Mouse (Mus musculus): ENCODE measurements around the gene Gm49510.

The Gm49510 gene

GRCm38 (mm10) chr15:78915660-78916017 lies 16.2 kb downstream of the Gm49510 start:
- no peak for DNase-seq (ENCODE audit: low read depth)

GRCm38 (mm10) chr15:78916052-78916826 lies 16.8 kb downstream of the Gm49510 start:
- no peak for DNase-seq (ENCODE audit: low read depth)

GRCm38 (mm10) chr15:78918126-78918525 lies 18.7 kb downstream of the Gm49510 start:
- no peak for DNase-seq (ENCODE audit: low read depth)

GRCm38 (mm10) chr15:78919914-78920313 lies 20.4 kb downstream of the Gm49510 start:
- DNase-seq (ENCODE audit: low read depth): no peak

- DNase-seq (ENCODE audit: low read depth): no peak
These were observed 23.2 kb downstream of the Gm49510 start for GRCm38 (mm10) chr15:78922700-78923099.

GRCm38 (mm10) chr15:78923585-78923984 lies 24.1 kb downstream of the Gm49510 start:
- DNase-seq (ENCODE audit: low read depth): no peak

- DNase-seq (ENCODE audit: low read depth): no peak
These were observed 25.7 kb downstream of the Gm49510 start for GRCm38 (mm10) chr15:78925129-78925528.

GRCm38 (mm10) chr15:78926021-78926919 lies 26.8 kb downstream of the Gm49510 start, which contains the start of gene Lgals1:
TSS of gene Lgals1 (plus strand) at chr15:78926725.
- DNase-seq (ENCODE audit: low read depth): peak; percentile 83

GRCm38 (mm10) chr15:78927021-78927787 lies 27.7 kb downstream of the Gm49510 start:
- no peak for DNase-seq (ENCODE audit: low read depth)

- DNase-seq (ENCODE audit: low read depth): peak; percentile 92
These were observed 28.5 kb downstream of the Gm49510 start for GRCm38 (mm10) chr15:78927788-78928457.

GRCm38 (mm10) chr15:78928539-78928938 lies 29.1 kb downstream of the Gm49510 start:
- no peak for DNase-seq (ENCODE audit: low read depth)

- no peak for DNase-seq (ENCODE audit: low read depth)
These were observed 30.8 kb downstream of the Gm49510 start for GRCm38 (mm10) chr15:78930192-78930706.

- DNase-seq (ENCODE audit: low read depth): no peak
These were observed 31.4 kb downstream of the Gm49510 start for GRCm38 (mm10) chr15:78930801-78931426.

GRCm38 (mm10) chr15:78931577-78931976 lies 32.1 kb downstream of the Gm49510 start:
- DNase-seq (ENCODE audit: low read depth): no peak

- DNase-seq (ENCODE audit: low read depth): peak; percentile 74
These were observed 35.4 kb downstream of the Gm49510 start, which contains the start of gene Nol12 for GRCm38 (mm10) chr15:78934784-78935320. TSS of gene Nol12 (plus strand) at chr15:78934933.

- DNase-seq (ENCODE audit: low read depth): no peak
These were observed 36.9 kb downstream of the Gm49510 start for GRCm38 (mm10) chr15:78936403-78936802.

- DNase-seq (ENCODE audit: low read depth): no peak
These were observed 37.8 kb downstream of the Gm49510 start for GRCm38 (mm10) chr15:78937311-78937710.

GRCm38 (mm10) chr15:78937963-78938362 lies 38.5 kb downstream of the Gm49510 start:
- DNase-seq (ENCODE audit: low read depth): no peak

GRCm38 (mm10) chr15:78940325-78940724 lies 40.9 kb downstream of the Gm49510 start:
- no peak for DNase-seq (ENCODE audit: low read depth)

GRCm38 (mm10) chr15:78942663-78943062 lies 43.2 kb downstream of the Gm49510 start:
- DNase-seq (ENCODE audit: low read depth): peak; percentile 40

All from fibroblast of lung, adult 2 months (primary cell).